ENCODE assay signal across 8 mouse cellular contexts in the genomic region with DNA sequence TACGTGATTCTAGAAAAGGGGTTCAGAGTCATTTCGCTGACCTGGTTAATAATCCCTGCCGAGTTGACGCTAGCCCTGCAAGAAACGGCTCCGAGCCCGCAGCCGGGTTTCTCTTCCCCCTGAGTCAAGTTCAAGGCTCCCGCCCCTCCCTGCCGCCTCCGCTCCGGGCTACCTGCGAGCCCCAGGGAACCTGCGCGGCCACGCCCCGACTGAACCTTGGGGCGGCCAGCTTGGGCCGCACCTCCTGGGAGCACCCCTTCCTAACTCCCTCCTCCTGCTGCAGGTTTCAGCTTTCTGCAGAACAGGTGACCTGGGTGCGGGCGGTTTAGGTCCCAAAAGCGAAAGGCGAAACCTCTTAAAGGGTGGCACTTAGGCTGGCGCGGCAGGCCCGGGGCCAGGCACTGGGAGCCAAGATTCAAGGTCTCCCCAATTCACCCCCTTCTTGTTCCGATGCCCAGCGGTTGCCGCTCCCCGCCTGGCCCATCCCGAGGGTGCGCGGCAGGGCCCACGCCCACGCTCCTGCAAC. TPM values are rescaled to one million over a fixed set of nuclear protein-coding genes. Genes with fewer than 3 reads are reported as not detected.
DNase-seq lines count a peak whose midpoint lies in the region; ATAC-seq lines count a peak whose summit lies in the region.

No protein-coding gene starts in this region.

- H3K27me3 ChIP-seq in heart, embryonic 16.5 days (ENCODE audit: control insufficient read depth, insufficient read depth, low read length): peaks cover 11% of the 10 kb centered on the region

- WGBS in heart, embryonic 16.5 days: under 1% methylated on average over 35 of the region's 35 CpGs

- ATAC-seq in heart, embryonic 16.5 days (replicated peaks; ENCODE audit: extremely low read depth, insufficient read depth, low FRiP score): 0 out of 2 replicates have a peak, but pooled peaks have one; percentile 28
- peak; percentile 21 for ATAC-seq in megakaryocyte progenitor cell, adult 5-6 weeks (replicated peaks; ENCODE audit: poor library complexity)

- H3K9ac ChIP-seq in heart, embryonic 16.5 days (ENCODE audit: low read length): peak overlapping the region; percentile 75

- H3K9me3 ChIP-seq in heart, embryonic 16.5 days (replicated peaks; ENCODE audit: control insufficient read depth, low read length): no peaks in the 10 kb centered on the region

- intact Hi-C loops in left cerebral cortex, postnatal 4 days (cut with DNase I): loop anchor here (10.0 kb wide), 1 partner anchor 136 kb away; a partner anchor contains a TSS
- intact Hi-C loops in left cerebral cortex, postnatal 14 days (cut with DNase I): no loop called here

- peak overlapping the region; percentile 80 for H3K4me3 ChIP-seq in heart, embryonic 16.5 days (ENCODE audit: low read length)

- peaks cover 6% of the 10 kb centered on the region for H3K4me1 ChIP-seq in heart, embryonic 16.5 days (ENCODE audit: control insufficient read depth, insufficient read depth, low read length)

- H3K4me2 ChIP-seq in heart, embryonic 16.5 days (ENCODE audit: low read depth, low read length): peak overlapping the region; percentile 100

- H3K27ac ChIP-seq in heart, embryonic 16.5 days (ENCODE audit: low read length): peak overlapping the region; percentile 28; the same call in 1 of the 2 replicates

- DNase-seq in left cerebral cortex, postnatal 4 days: peak; percentile 10
- no peak for DNase-seq in left cerebral cortex, postnatal 14 days (ENCODE audit: low spot score in 2 of 2)
- peak; percentile 20 to 21 for DNase-seq in cerebellum, postnatal 14 days
- DNase-seq in kidney, postnatal 4 days: peak; percentile 60 to 70
- DNase-seq in spleen, postnatal 14 days (ENCODE audit: low spot score in 2 of 2): peak; percentile 56 to 68
- DNase-seq in right cerebral cortex, postnatal 36 days (ENCODE audit: low spot score in 2 of 2): no peak

- H3K36me3 ChIP-seq in heart, embryonic 16.5 days (ENCODE audit: control insufficient read depth, insufficient read depth): no peaks in the 10 kb centered on the region

RNA-seq across cellular contexts. Expression of a gene that starts 1.8 kb away (rescaled TPM):
- total RNA-seq in left cerebral cortex, postnatal 4 days (2021): 1 to 10 TPM; 2.0 to 2.2 TPM
- under 1 TPM; 0.34 to 0.40 TPM for total RNA-seq in left cerebral cortex, postnatal 14 days (2021)
- 6.3 and 15.9 TPM in 2 replicates for polyA plus RNA-seq in heart, embryonic 16.5 days (2015; fragmentation: Nextera tagmentation; extraction: Ambion mirVana)
- total RNA-seq in megakaryocyte progenitor cell, adult 5-6 weeks (2015): 681 and 848 TPM in 2 replicates
- total RNA-seq in megakaryocyte progenitor cell, adult 5-6 weeks (2017): 484 and 588 TPM in 2 replicates

Comparison
In these comparisons a context has a peak if more than half of its experiments do, and no peak if none do; other contexts are left out.
1. DNase-seq: peak in left cerebral cortex, postnatal 4 days (single experiment), cerebellum, postnatal 14 days (2 of 2), kidney, postnatal 4 days (2 of 2) and spleen, postnatal 14 days (2 of 2); none in left cerebral cortex, postnatal 14 days (0 of 2) and right cerebral cortex, postnatal 36 days (0 of 2).
2. RNA of a gene that starts 1.8 kb away (total RNA-seq): 484 to 848 TPM in megakaryocyte progenitor cell, adult 5-6 weeks; 2.0 to 2.2 TPM in left cerebral cortex, postnatal 4 days and 0.34 to 0.40 TPM in left cerebral cortex, postnatal 14 days; every median in the first group is over 100 times any median in the second.